Mouse (Mus musculus): ENCODE data around the gene Bcar3. TPM values are rescaled to one million over a fixed set of nuclear protein-coding genes. Genes with fewer than 3 reads are reported as not detected.

Bcar3 gene
- polyA plus RNA-seq, 1 experiment from 2014 or later, result 5.2 TPM

GRCm38 (mm10) chr3:122403860-122404557 is 110.1 kb downstream of the Bcar3 start:
- H3K36me3 ChIP-seq, result no peaks in the 10 kb centered on the region
- peaks cover 11% of the 10 kb centered on the region; the same call in 1 of the 2 replicates for H3K27me3 ChIP-seq (ENCODE audit: low read depth, poor library complexity, severe bottlenecking)
- 81% methylated on average over 9 of the region's 9 CpGs for WGBS
- no peak overlapping the region for H3K4me3 ChIP-seq
- H3K9me3 ChIP-seq (replicated peaks), result no peaks in the 10 kb centered on the region
- H3K4me1 ChIP-seq, result peaks cover 3% of the 10 kb centered on the region; the same call in 1 of the 2 replicates
- H3K27ac ChIP-seq, result no peak overlapping the region
- no peak for DNase-seq (ENCODE audit: low spot score)

DNA sequence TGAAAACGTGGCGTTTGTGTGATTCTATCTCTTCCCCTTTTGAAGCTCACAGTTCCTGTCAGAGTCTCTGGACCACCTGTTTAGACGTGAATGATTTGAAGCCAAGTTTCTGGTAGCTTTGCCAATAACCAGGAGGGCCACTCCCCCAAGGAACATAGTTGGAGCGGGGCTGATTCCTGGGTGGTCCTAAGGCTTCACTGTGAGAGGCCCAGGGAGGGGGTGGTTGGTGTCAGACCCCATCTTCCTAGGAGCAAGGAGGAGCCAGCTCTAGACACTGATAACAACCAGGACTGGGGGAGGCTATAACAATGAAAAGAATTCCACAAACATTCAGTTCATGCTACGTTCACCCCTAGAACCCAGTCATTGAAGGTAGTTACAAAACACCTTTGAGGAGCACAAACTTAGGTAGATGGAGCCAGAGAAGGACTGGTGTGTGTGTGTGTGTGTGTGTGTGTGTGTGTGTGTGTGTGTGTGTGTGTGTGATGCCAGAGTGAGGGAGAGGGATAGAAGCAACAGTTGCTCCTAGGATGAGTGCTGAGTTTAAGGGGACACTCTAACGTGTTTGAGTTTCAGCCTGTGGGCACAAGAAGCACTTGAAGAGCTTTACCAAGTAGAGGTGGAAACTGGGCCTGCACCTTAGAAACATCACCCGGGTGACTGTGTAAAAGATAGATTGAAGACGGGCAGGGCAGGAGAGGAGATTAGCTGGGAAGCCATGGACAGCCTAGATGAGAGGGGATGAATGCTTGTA is 111.4 kb downstream of the Bcar3 start:
- DNase-seq (ENCODE audit: low spot score), result no peak
- no peak overlapping the region for H3K4me3 ChIP-seq
- H3K4me1 ChIP-seq, result peaks cover 3% of the 10 kb centered on the region; the same call in 1 of the 2 replicates
- no peak overlapping the region for H3K27ac ChIP-seq
- H3K9me3 ChIP-seq (replicated peaks), result no peaks in the 10 kb centered on the region
- 73% methylated on average over 8 of the region's 8 CpGs for WGBS
- no peaks in the 10 kb centered on the region for H3K36me3 ChIP-seq
- peaks cover 11% of the 10 kb centered on the region; the same call in 1 of the 2 replicates for H3K27me3 ChIP-seq (ENCODE audit: low read depth, poor library complexity, severe bottlenecking)

- H3K36me3 ChIP-seq, result no peaks in the 10 kb centered on the region
- DNase-seq (ENCODE audit: low spot score), result no peak
- H3K4me3 ChIP-seq, result no peak overlapping the region
- peaks cover 3% of the 10 kb centered on the region; the same call in 1 of the 2 replicates for H3K4me1 ChIP-seq
- no peak overlapping the region for H3K27ac ChIP-seq
- 82% methylated on average over 8 of the region's 8 CpGs for WGBS
- peaks cover 11% of the 10 kb centered on the region; the same call in 1 of the 2 replicates for H3K27me3 ChIP-seq (ENCODE audit: low read depth, poor library complexity, severe bottlenecking)
- no peaks in the 10 kb centered on the region for H3K9me3 ChIP-seq (replicated peaks)
Measured at GRCm38 (mm10) chr3:122406416-122406815, 112.5 kb downstream of the Bcar3 start.

DNA sequence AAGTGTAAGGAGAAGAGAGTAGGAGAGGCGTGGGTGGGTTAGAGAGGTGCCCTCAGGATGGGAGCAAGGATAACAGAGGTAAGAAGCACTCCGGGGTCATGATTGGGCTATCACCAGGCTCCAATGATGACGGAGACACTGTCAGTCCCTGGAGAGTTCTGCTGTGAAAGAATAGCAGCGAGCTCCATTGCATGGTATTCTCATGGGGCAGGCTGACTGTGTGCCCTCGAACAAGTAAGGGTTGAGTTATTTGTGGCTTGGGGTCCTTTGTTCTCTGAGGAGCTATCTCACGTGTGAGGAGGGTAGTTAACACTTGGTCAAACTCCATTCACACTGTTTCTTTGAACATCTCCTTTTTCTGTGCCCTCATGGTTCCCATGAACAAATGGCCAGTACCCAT is 113.8 kb downstream of the Bcar3 start:
- Histone ChIP-seq H3K27me3 (ENCODE audit: low read depth, poor library complexity, severe bottlenecking) (peaks cover 16% of the 10 kb centered on the region), H3K9me3 (replicated peaks) (no peaks in the 10 kb centered on the region), H3K27ac (no peak overlapping the region), H3K36me3 (no peaks in the 10 kb centered on the region), H3K4me1 (peaks cover 3% of the 10 kb centered on the region; the same call in 1 of the 2 replicates), H3K4me3 (no peak overlapping the region)
- no peak for DNase-seq (ENCODE audit: low spot score)
- WGBS, result 77% methylated on average over 6 of the region's 6 CpGs

DNA sequence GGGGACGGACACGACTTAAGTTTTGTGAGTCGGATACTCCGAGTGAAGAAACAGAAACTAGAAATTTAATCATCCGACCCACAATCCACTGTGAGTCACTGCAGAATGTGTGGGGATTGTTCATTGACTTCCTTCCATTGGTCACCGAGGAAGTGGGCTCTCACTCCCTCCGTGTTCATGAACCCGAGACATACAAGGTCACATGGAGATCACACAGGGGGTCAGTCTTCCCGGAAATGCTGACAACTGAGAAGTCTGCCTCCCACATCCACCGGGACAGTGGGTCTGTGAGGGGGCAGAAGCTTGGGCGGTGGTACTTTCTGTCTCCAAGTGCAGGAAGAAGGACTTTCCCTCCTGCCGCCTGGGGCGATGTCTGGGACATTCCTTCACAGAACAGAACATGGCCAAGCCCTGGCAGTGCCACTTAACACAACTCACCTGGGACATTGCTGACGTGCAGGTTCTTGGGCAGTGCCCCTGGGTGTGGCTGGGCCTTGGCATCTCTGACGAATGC is 114.9 kb downstream of the Bcar3 start:
- Histone ChIP-seq H3K4me1 (peaks cover 10% of the 10 kb centered on the region), H3K4me3 (no peak overlapping the region), H3K9me3 (replicated peaks) (no peaks in the 10 kb centered on the region), H3K27me3 (ENCODE audit: low read depth, poor library complexity, severe bottlenecking) (peaks cover 19% of the 10 kb centered on the region), H3K27ac (no peak overlapping the region), H3K36me3 (no peaks in the 10 kb centered on the region)
- WGBS, result 86% methylated on average over 15 of the region's 15 CpGs
- no peak for DNase-seq (ENCODE audit: low spot score)

GRCm38 (mm10) chr3:122411590-122411989 is 117.7 kb downstream of the Bcar3 start:
- peaks cover 18% of the 10 kb centered on the region for H3K4me1 ChIP-seq
- H3K27me3 ChIP-seq (ENCODE audit: low read depth, poor library complexity, severe bottlenecking), result peaks cover 19% of the 10 kb centered on the region
- DNase-seq (ENCODE audit: low spot score), result no peak
- no peaks in the 10 kb centered on the region for H3K36me3 ChIP-seq
- 94% methylated on average over 2 of the region's 2 CpGs for WGBS
- H3K27ac ChIP-seq, result no peak overlapping the region
- no peak overlapping the region for H3K4me3 ChIP-seq
- H3K9me3 ChIP-seq (replicated peaks), result no peaks in the 10 kb centered on the region

GRCm38 (mm10) chr3:122413729-122414561 is 120.0 kb downstream of the Bcar3 start:
- DNase-seq (ENCODE audit: low spot score), result no peak
- Histone ChIP-seq H3K4me3 (peak overlapping the region; percentile 23), H3K36me3 (no peaks in the 10 kb centered on the region), H3K4me1 (peaks cover 26% of the 10 kb centered on the region), H3K27ac (0 out of 2 replicates have a peak overlapping the region, but pooled peaks have one; percentile 9), H3K9me3 (replicated peaks) (no peaks in the 10 kb centered on the region), H3K27me3 (ENCODE audit: low read depth, poor library complexity, severe bottlenecking) (peaks cover 17% of the 10 kb centered on the region)
- WGBS, result 37% methylated on average over 17 of the region's 17 CpGs

DNA sequence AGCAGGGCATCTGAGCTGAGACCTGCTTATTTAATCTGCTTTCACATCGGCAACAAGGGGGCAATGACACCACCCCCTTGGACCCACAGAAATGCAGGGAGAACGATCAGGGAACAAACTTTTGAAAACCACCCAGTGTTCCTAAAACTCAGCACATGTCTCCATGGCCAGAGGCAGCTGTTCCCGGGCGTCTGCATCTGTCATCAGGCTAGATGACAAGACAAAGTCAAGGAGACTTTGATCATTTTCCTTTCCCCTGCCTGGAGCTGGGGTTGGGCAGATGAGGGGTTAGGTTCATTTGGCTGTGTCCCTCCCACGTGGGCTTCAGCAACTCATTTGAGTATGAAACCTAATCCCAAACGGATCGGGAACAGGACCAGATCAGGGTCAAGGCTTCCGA is 120.9 kb downstream of the Bcar3 start:
- Histone ChIP-seq H3K4me1 (peaks cover 35% of the 10 kb centered on the region), H3K4me3 (no peak overlapping the region), H3K27ac (no peak overlapping the region), H3K36me3 (no peaks in the 10 kb centered on the region), H3K27me3 (ENCODE audit: low read depth, poor library complexity, severe bottlenecking) (peaks cover 24% of the 10 kb centered on the region), H3K9me3 (replicated peaks) (no peaks in the 10 kb centered on the region)
- WGBS, result 54% methylated on average over 8 of the region's 8 CpGs
- no peak for DNase-seq (ENCODE audit: low spot score)

- no peaks in the 10 kb centered on the region for H3K9me3 ChIP-seq (replicated peaks)
- H3K4me1 ChIP-seq, result peaks cover 59% of the 10 kb centered on the region
- H3K36me3 ChIP-seq, result no peaks in the 10 kb centered on the region
- no peak overlapping the region for H3K4me3 ChIP-seq
- WGBS, result 48% methylated on average over 11 of the region's 11 CpGs
- H3K27ac ChIP-seq, result no peak overlapping the region
- H3K27me3 ChIP-seq (ENCODE audit: low read depth, poor library complexity, severe bottlenecking), result peaks cover 47% of the 10 kb centered on the region
- DNase-seq (ENCODE audit: low spot score), result no peak
Measured at GRCm38 (mm10) chr3:122417466-122417865, 123.5 kb downstream of the Bcar3 start.

DNA sequence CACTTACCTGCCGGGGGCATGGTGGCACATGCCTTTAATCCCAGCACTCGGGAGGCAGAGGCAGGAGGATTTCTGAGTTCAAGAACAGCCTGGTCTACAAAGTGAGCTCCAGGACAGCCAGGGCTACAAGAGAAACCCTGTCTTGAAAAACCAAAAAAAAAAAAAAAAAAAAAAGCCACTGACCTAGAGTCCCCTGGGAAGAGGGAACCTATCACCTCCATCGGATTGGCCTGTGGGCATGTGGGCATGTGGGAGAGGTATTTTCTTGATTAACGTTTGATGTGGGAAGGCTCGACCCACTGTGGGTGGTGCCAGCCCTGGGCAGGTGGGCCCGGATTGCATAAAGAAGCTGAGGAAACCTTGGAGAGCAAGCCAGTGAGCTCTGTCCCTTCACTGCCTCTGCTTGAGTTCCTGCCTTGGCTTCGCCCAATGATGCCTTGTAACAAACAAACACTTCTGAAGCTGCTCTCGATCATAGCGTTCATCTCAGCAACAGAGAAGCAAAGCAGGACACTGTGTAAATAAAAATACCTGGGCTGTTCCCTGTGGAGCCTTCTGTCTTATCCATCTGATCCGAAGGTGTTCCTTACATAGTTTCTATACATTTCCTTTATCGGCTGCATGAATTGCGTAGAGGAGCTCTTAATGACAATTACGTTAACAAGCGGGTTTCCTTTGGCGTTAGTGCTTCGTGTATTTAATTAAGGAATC is 124.8 kb downstream of the Bcar3 start:
- Histone ChIP-seq H3K27ac (no peak overlapping the region), H3K4me3 (peak overlapping the region; percentile 73), H3K36me3 (no peaks in the 10 kb centered on the region), H3K4me1 (peaks cover 56% of the 10 kb centered on the region), H3K27me3 (ENCODE audit: low read depth, poor library complexity, severe bottlenecking) (peaks cover 51% of the 10 kb centered on the region), H3K9me3 (replicated peaks) (no peaks in the 10 kb centered on the region)
- 28% methylated on average over 16 of the region's 16 CpGs for WGBS
- no peak for DNase-seq (ENCODE audit: low spot score)

DNA sequence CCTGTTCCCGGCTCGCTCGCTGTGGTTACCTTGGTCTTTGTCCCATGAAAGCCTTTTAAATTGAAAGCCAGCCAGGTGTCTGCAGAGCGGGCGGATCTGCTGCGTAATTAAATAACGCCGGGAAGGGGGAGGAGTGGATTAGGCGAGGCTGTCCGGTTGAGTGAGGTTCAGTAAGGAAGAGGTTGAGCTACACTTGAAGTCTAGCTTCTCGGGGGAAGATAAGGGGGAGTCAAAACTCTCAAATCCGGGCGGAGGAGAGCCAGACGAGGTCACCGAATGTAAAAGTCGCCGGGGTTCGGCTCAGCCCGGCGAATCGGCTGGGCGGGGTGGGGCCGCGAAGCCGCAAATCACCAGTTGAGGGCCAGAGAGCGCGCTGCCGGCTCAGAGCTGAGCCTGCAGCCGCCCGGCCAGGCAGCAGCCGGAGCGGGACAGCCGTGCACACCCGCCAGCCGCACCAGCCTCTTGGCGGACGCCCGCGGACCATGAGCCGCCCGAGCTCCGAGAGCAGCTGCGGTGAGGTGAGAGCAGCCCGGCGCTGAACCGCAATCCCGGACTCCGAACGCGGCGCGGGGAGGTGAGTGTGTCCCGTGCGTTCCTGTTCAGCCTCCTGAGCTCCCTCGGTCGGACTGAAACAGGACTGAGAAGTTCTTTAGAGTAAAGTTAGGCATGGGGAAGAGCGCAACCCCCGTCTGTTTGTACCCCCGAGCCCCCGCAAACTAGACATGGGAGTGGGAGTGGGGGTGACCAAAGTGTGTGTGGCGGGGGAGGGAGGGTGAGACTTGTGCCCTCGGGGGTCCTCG is 125.9 kb downstream of the Bcar3 start:
- Histone ChIP-seq H3K27me3 (ENCODE audit: low read depth, poor library complexity, severe bottlenecking) (peaks cover 51% of the 10 kb centered on the region), H3K4me3 (peak overlapping the region; percentile 73), H3K36me3 (no peaks in the 10 kb centered on the region), H3K9me3 (replicated peaks) (no peaks in the 10 kb centered on the region), H3K27ac (peak overlapping the region; percentile 89), H3K4me1 (peaks cover 45% of the 10 kb centered on the region)
- peak; percentile 87 for DNase-seq (ENCODE audit: low spot score)
- WGBS, result under 1% methylated on average over 63 of the region's 63 CpGs

Data from limb, embryonic 10.5 days (tissue).